Mouse (Mus musculus) CH12.LX (cell line): ENCODE results near the gene Sptbn4.

ENCODE experiments used
- CTCF ChIP-seq, 2 experiments: IDR thresholded peaks in 1 of 2; conservative IDR thresholded peaks in 1 of 2; 2 replicates each; pipeline ENCODE4 v1.5.1; 2011 to 2012; ENCODE audit warnings: low read depth in 2 of 2, low read length in 2 of 2, improper control_type of control experiment in 1 of 2, inconsistent platforms in 1 of 2, mild to moderate bottlenecking in 1 of 2, moderate library complexity in 1 of 2
- EP300 ChIP-seq: IDR thresholded peaks from 2 replicates; pipeline ENCODE4 v1.6.1; 2011; ENCODE audit warnings: low read length, improper control_type of control experiment
- POLR2A ChIP-seq: IDR thresholded peaks from 2 replicates; pipeline ENCODE4 v1.6.1; 2011; ENCODE audit warnings: low read depth, mild to moderate bottlenecking, improper control_type of control experiment, low read length

DNA sequence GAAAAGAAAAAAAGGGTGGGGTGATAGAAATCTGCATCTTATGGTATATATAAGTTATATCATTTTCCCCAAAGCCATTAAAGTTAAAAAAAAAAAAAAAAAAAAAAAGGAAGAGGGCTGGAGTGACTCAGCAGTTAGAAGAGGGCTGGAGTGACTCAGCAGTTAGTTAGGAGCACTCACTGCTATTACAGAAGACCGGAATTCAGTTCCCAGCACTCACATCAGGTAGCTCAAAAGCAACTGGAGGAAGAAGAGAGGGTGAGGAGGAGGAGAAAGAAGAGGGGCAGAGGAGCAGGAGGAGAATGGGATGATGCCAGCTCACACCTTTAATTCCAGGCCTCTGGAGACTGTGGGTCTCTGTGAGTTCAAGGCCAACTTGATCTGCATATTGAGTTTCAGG lies 64.3 kb downstream of the Sptbn4 start:
- TF ChIP-seq POLR2A = no peak
- no peak for TF ChIP-seq CTCF (conservative IDR thresholded peaks at IDR 0.05 in 1 of 2, IDR thresholded peaks at IDR 0.05 in 1 of 2; ENCODE audit: low read depth in 2 of 2, low read length in 2 of 2)
- TF ChIP-seq EP300 = no peak
